Mouse (Mus musculus) MEL (cell line): ENCODE results near the gene Ndufb7. TPM values are rescaled to one million over a fixed set of nuclear protein-coding genes. Genes with fewer than 3 reads are reported as not detected.
A peak's percentile ranks its signal among the peaks of the same experiment; 100 is the strongest.

Experiments
- DNase-seq: peaks from one replicate; pipeline ENCODE4 v3.0.0; 2011; ENCODE audit warnings: low read depth, low spot score
- H3K27ac ChIP-seq: 2 replicates; pipeline ENCODE4 v1.5.1; 2012; ENCODE audit warnings: low read depth, mild to moderate bottlenecking, control low read depth, low read length, moderate library complexity; ENCODE audit not compliant: control insufficient read depth
- H3K27me3 ChIP-seq, 2 experiments: fragments of 150-350 bp in 1 of 2; sonication (generic) in 1 of 2; 2 replicates each; pipeline ENCODE4 v1.6.1; 2012; ENCODE audit warnings: low read length in 2 of 2, mild to moderate bottlenecking in 2 of 2, improper control_type of control experiment in 1 of 2, moderate library complexity in 1 of 2; ENCODE audit not compliant: insufficient read depth in 2 of 2, control insufficient read depth in 1 of 2
- H3K36me3 ChIP-seq, 2 experiments: 2 replicates each; pipeline ENCODE4 v1.6.1; 2012 to 2014; ENCODE audit warnings: low read length in 2 of 2, improper control_type of control experiment in 1 of 2, inconsistent platforms in 1 of 2, mild to moderate bottlenecking in 1 of 2; ENCODE audit not compliant: insufficient read depth in 2 of 2, control insufficient read depth in 1 of 2
- H3K4me1 ChIP-seq, 2 experiments: fragments of 150-350 bp in 1 of 2; sonication (generic) in 1 of 2; 2 replicates each; pipeline ENCODE4 v1.6.1; 2012; ENCODE audit warnings: low read length in 2 of 2, improper control_type of control experiment in 1 of 2, mild to moderate bottlenecking in 1 of 2; ENCODE audit not compliant: insufficient read depth in 2 of 2, control insufficient read depth in 1 of 2
- H3K4me3 ChIP-seq, 2 experiments: fragments of 150-350 bp in 1 of 2; sonication (generic) in 1 of 2; 2 replicates each; pipeline ENCODE4 v1.5.1; 2012; ENCODE audit warnings: low read depth in 2 of 2, low read length in 2 of 2, mild to moderate bottlenecking in 2 of 2, moderate library complexity in 2 of 2, control low read depth in 1 of 2, improper control_type of control experiment in 1 of 2; ENCODE audit not compliant: control insufficient read depth in 1 of 2, insufficient read depth in 1 of 2
- H3K79me2 ChIP-seq: 2 replicates; pipeline ENCODE4 v1.6.1; 2012; ENCODE audit warnings: mild to moderate bottlenecking, low read length, moderate library complexity; ENCODE audit not compliant: control insufficient read depth, poor library complexity, insufficient read depth
- H3K9ac ChIP-seq: 2 replicates; pipeline ENCODE4 v1.6.1; 2012; ENCODE audit warnings: low read depth, mild to moderate bottlenecking, control low read depth, low read length, moderate library complexity; ENCODE audit not compliant: control insufficient read depth, poor library complexity, severe bottlenecking
- H3K9me3 ChIP-seq: fragments of 150-350 bp; sonication (generic); replicated peaks from 2 replicates; pipeline ENCODE4 v1.6.1; 2012; ENCODE audit warnings: mild to moderate bottlenecking, low read length, improper control_type of control experiment, moderate library complexity; ENCODE audit not compliant: insufficient read depth
- CHD1 ChIP-seq: IDR thresholded peaks from 2 replicates; pipeline ENCODE4 v1.6.1; 2012; ENCODE audit warnings: low read depth, mild to moderate bottlenecking, inconsistent platforms, low read length, improper control_type of control experiment
- CHD2 ChIP-seq: IDR thresholded peaks from 2 replicates; pipeline ENCODE4 v1.6.1; 2011; ENCODE audit warnings: low read length, improper control_type of control experiment
- CTCF ChIP-seq, 3 experiments: IDR thresholded peaks in 2 of 3; conservative IDR thresholded peaks in 1 of 3; 2 replicates each; pipeline ENCODE4 v1.5.1; 2011 to 2012; ENCODE audit warnings: low read length in 3 of 3, low read depth in 2 of 3, mild to moderate bottlenecking in 2 of 3, improper control_type of control experiment in 1 of 3, inconsistent platforms in 1 of 3, mixed read lengths in 1 of 3, moderate library complexity in 1 of 3; ENCODE audit not compliant: control insufficient read depth in 1 of 3, insufficient read depth in 1 of 3, poor library complexity in 1 of 3, severe bottlenecking in 1 of 3
- ELF1 ChIP-seq: IDR thresholded peaks from 2 replicates; pipeline ENCODE4 v1.6.1; 2014; ENCODE audit warnings: low read depth, mild to moderate bottlenecking, inconsistent platforms, low read length, improper control_type of control experiment, moderate library complexity
- EP300 ChIP-seq, 2 experiments: IDR thresholded peaks; 2 replicates each; pipeline ENCODE4 v1.6.1; 2011; ENCODE audit warnings: improper control_type of control experiment in 2 of 2, low read length in 2 of 2, low read depth in 1 of 2, mild to moderate bottlenecking in 1 of 2
- ETS1 ChIP-seq: IDR thresholded peaks from 2 replicates; pipeline ENCODE4 v1.6.1; 2012; ENCODE audit warnings: low read depth, mild to moderate bottlenecking, inconsistent platforms, low read length, improper control_type of control experiment, moderate library complexity
- GABPA ChIP-seq: IDR thresholded peaks from 2 replicates; pipeline ENCODE4 v1.6.1; 2012; ENCODE audit warnings: low read depth, mild to moderate bottlenecking, inconsistent platforms, low read length, improper control_type of control experiment, moderate library complexity
- GATA1 ChIP-seq: IDR thresholded peaks from 2 replicates; pipeline ENCODE4 v1.6.1; 2011; ENCODE audit warnings: low read depth, low read length, improper control_type of control experiment
- HCFC1 ChIP-seq: IDR thresholded peaks from 2 replicates; pipeline ENCODE4 v1.6.1; 2012; ENCODE audit warnings: low read depth, mild to moderate bottlenecking, inconsistent platforms, low read length, improper control_type of control experiment, moderate library complexity
- JUND ChIP-seq: IDR thresholded peaks from 2 replicates; pipeline ENCODE4 v1.6.1; 2011; ENCODE audit warnings: low read depth, mild to moderate bottlenecking, improper control_type of control experiment, low read length
- KAT2A ChIP-seq: conservative IDR thresholded peaks from 2 replicates; pipeline ENCODE4 v1.6.1; 2012; ENCODE audit warnings: low read depth, low read length, improper control_type of control experiment, inconsistent platforms
- MAZ ChIP-seq: IDR thresholded peaks from 2 replicates; pipeline ENCODE4 v1.6.1; 2012; ENCODE audit warnings: low read depth, mild to moderate bottlenecking, inconsistent platforms, low read length, improper control_type of control experiment
- MXI1 ChIP-seq: IDR thresholded peaks from 2 replicates; pipeline ENCODE4 v1.6.1; 2011; ENCODE audit warnings: mild to moderate bottlenecking, low read depth, low read length, improper control_type of control experiment
- MYB ChIP-seq: IDR thresholded peaks from 2 replicates; pipeline ENCODE4 v1.6.1; 2011; ENCODE audit warnings: mild to moderate bottlenecking, low read depth, low read length, improper control_type of control experiment
- NELFE ChIP-seq: IDR thresholded peaks from 2 replicates; pipeline ENCODE4 v1.6.1; 2011; ENCODE audit warnings: low read depth, low read length, improper control_type of control experiment
- NRF1 ChIP-seq: IDR thresholded peaks from 2 replicates; pipeline ENCODE4 v1.6.1; 2014; ENCODE audit warnings: low read depth, mild to moderate bottlenecking, inconsistent platforms, low read length, improper control_type of control experiment, moderate library complexity; ENCODE audit not compliant: poor library complexity, insufficient read depth, severe bottlenecking
- POLR2A ChIP-seq, 2 experiments: IDR thresholded peaks; 2 replicates each; pipeline ENCODE4 v1.6.1; 2011 to 2012; ENCODE audit warnings: low read length in 2 of 2, mild to moderate bottlenecking in 2 of 2, control low read depth in 1 of 2, improper control_type of control experiment in 1 of 2, low read depth in 1 of 2, moderate library complexity in 1 of 2; ENCODE audit not compliant: control insufficient read depth in 1 of 2, insufficient read depth in 1 of 2, poor library complexity in 1 of 2
- RAD21 ChIP-seq: IDR thresholded peaks from 2 replicates; pipeline ENCODE4 v1.6.1; 2011; ENCODE audit warnings: mild to moderate bottlenecking, low read depth, low read length, improper control_type of control experiment
- SIN3A ChIP-seq: IDR thresholded peaks from 2 replicates; pipeline ENCODE4 v1.6.1; 2012; ENCODE audit warnings: low read length, improper control_type of control experiment, inconsistent platforms
- TBP ChIP-seq: IDR thresholded peaks from 2 replicates; pipeline ENCODE4 v1.8.0; 2011; ENCODE audit warnings: low read depth, low read length, improper control_type of control experiment
- UBTF ChIP-seq: IDR thresholded peaks from 2 replicates; pipeline ENCODE4 v1.6.1; 2012; ENCODE audit warnings: low read depth, mild to moderate bottlenecking, inconsistent platforms, low read length, improper control_type of control experiment, moderate library complexity, borderline replicate concordance; ENCODE audit not compliant: insufficient read depth
- USF2 ChIP-seq, 2 experiments: IDR thresholded peaks; 2 replicates each; pipeline ENCODE4 v1.6.1; 2011 to 2012; ENCODE audit warnings: improper control_type of control experiment in 2 of 2, low read length in 2 of 2, borderline replicate concordance in 1 of 2, inconsistent platforms in 1 of 2, low read depth in 1 of 2, mild to moderate bottlenecking in 1 of 2; ENCODE audit not compliant: insufficient read depth in 1 of 2
- ZKSCAN1 ChIP-seq: IDR thresholded peaks from 2 replicates; pipeline ENCODE4 v1.6.1; 2012; ENCODE audit warnings: low read depth, mild to moderate bottlenecking, inconsistent platforms, low read length, improper control_type of control experiment, moderate library complexity
- ZMIZ1 ChIP-seq: IDR thresholded peaks from 2 replicates; pipeline ENCODE4 v1.6.1; 2012; ENCODE audit warnings: low read depth, mild to moderate bottlenecking, inconsistent platforms, low read length, improper control_type of control experiment, moderate library complexity
- polyA plus RNA-seq, 2 experiments: library from polyadenylated mRNA; stranded (reverse) in 1 of 2; unstranded in 1 of 2; fragments of >175 nt in 1 of 2; fragments of >200 nt in 1 of 2; gene quantifications; 2 replicates each; pipeline versions ENCODE4 v1.2.1 to v1.2.4; 2012; ENCODE audit warnings: low replicate concordance in 2 of 2, low read depth in 1 of 2; ENCODE audit not compliant: insufficient read length in 2 of 2, insufficient read depth in 1 of 2, missing spikeins in 1 of 2
- total RNA-seq: library from RNA; depleted of rRNA; stranded (reverse); fragments of 300-350 nt; gene quantifications from 2 replicates; pipeline ENCODE4 v1.2.3, GENCODE M21; 2012; rRNA removed

The Ndufb7 gene
- total RNA-seq (306 and 311 TPM in 2 replicates), polyA plus RNA-seq (100 to 1,000 TPM in 1 of 2 experiments, not detected in 1; 194 TPM)

GRCm38 (mm10) chr8:83566469-83567395, at the start of gene Ndufb7:
Ndufb7 (plus strand) TSS chr8:83566671.
- peaks cover 13% of the 10 kb centered on the region for H3K79me2 ChIP-seq
- peak within 1 kb of the TSS; percentile 93 for H3K9ac ChIP-seq
- no peaks in the 10 kb centered on the region; a peak in 1 of 4 replicates for H3K36me3 ChIP-seq
- H3K4me1 ChIP-seq: peaks cover 0 to 4% of the 10 kb centered on the region in 2 experiments; a peak in 1 of 4 replicates
- TF ChIP-seq CHD2 (peak; percentile 33; the same call in 1 of the 2 replicates), GABPA (no peak; the same call in 1 of the 2 replicates), ZKSCAN1 (no peak), SIN3A (peak; percentile 68), TBP (peak; percentile 41; the same call in 1 of the 2 replicates), ELF1 (peak; percentile 86), NELFE (peak; percentile 45; the same call in 1 of the 2 replicates), MYB (0 out of 2 replicates have a peak, but pooled peaks have one; percentile 19), UBTF (no peak), POLR2A (IDR thresholded peaks at IDR 0.05; ENCODE audit: control insufficient read depth in 1 of 2, insufficient read depth in 1 of 2, low read depth in 1 of 2, low read length in 2 of 2, poor library complexity in 1 of 2) (peak; percentile 52 to 67; a peak in 2 of 4 replicates), EP300 (IDR thresholded peaks at IDR 0.05; ENCODE audit: low read depth in 1 of 2, low read length in 2 of 2) (0 out of 4 replicates have a peak, but pooled peaks of 1 of the 2 experiments have one; percentile 8), ZMIZ1 (peak; percentile 62; the same call in 1 of the 2 replicates), RAD21 (no peak), MXI1 (peak; percentile 31; the same call in 1 of the 2 replicates), ETS1 (0 out of 2 replicates have a peak, but pooled peaks have one; percentile 18), KAT2A (peak; percentile 74), CTCF (IDR thresholded peaks at IDR 0.05 in 2 of 3, conservative IDR thresholded peaks at IDR 0.05 in 1 of 3; ENCODE audit: control insufficient read depth in 1 of 3, insufficient read depth in 1 of 3, low read depth in 2 of 3, low read length in 3 of 3, poor library complexity in 1 of 3, severe bottlenecking in 1 of 3) (peak; percentile 26 to 62 (median 43); a peak in 5 of 6 replicates), JUND (no peak), NRF1 (peak; percentile 88), HCFC1 (peak; percentile 90), MAZ (no peak), GATA1 (no peak), CHD1 (no peak), USF2 (IDR thresholded peaks at IDR 0.05; ENCODE audit: borderline replicate concordance in 1 of 2, insufficient read depth in 1 of 2, low read depth in 1 of 2, low read length in 2 of 2) (no peak)
- H3K9me3 ChIP-seq: no peaks in the 10 kb centered on the region
- H3K27ac ChIP-seq: peak within 1 kb of the TSS; percentile 67
- H3K4me3 ChIP-seq: peak within 1 kb of the TSS; percentile 81 to 85
- H3K27me3 ChIP-seq: no peaks in the 10 kb centered on the region
- peak; percentile 93 for DNase-seq
